Mouse (Mus musculus): ENCODE measurements around the gene Oprd1. TPM values are rescaled to one million over a fixed set of nuclear protein-coding genes. Genes with fewer than 3 reads are reported as not detected.

Gene Oprd1
- under 1 TPM; 0.51 to 0.55 TPM for total RNA-seq (2021)
- long read RNA-seq, experiment 1 = 0 reads
- long read RNA-seq, experiment 2 = 0 reads

DNA sequence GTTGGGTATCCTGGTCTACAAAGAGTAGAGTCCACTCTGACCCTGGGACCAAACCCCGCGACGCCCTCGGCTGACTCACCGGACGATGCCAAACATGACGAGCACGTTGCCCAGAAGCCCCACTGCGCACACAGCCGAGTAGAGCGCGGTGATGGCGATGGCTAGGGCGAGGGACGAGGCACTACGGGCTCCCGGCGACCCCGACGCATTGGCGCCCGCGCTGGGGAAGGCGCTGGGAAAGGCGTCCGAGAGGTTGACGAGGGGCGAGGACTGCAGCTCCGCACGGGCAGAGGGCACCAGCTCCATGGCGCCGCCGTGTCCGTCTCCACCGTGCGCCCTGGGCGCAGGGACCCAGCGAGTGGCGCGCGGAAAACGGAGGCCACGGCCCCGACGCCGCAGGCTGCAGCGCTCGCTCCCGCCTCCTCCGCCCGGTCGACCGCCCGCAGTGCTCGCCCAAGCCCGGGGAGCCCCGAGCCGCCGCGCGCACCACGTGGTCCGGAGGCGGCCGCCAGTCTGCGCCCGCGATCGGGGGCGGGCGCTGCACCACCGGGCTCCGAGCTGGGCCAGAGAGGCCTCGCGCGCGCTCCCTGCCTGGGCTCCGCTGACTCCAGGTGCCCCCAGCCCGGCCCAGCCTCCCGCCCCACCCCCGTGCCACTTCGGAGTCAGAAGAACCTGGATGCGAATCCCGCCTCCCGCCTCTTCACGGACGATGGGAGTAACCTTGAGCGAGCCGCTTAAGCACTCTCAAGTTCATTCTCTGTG lies at the start of gene Oprd1:
Oprd1 (minus strand) TSS at position 407 of the 762 bp plus-strand sequence.
- peak; percentile 18 for DNase-seq

DNA sequence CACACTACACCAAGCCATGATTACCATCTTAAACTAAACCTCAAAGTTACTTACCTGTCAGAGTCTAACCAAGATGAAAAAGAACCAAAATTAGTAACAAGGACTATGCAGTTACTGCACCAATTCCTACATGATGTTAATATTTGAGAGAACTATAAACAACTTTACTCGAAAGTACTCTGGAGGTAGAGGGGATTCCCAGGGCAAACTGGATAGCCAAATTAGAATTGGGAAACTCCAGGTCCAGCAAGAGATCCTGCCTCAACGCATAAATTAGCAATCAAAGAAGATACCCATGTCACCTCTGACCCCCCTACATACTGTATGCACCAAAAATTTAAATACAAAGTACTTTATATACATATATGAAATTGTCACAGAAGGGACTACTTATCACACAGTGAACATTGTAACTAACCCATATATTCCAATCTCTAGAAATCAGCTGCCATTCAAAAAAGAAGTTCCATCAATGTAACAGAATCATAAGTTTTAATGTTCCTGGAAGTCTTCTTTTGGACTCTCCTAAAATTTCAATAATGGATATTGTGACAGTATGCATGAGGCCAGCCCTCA lies 43.6 kb upstream of the Oprd1 start:
- DNase-seq = no peak

DNA sequence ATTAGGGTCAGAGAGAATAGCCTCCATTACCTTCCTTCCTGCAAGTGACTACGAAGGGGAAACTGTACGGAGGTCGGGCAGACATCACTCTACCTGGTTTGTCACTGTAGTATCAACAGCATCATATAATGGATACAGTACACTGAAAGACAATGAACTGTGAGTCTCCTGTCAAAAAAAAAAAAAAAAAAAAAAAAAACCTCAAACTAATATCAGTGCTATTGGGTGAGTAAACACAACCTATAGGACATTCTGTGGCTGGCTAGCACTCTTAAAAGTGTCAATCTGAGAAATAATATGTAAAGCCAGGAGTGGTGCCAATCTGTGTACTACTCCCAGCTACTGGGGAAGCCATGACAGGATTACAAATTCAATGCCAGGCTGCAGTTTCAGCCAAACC lies 38.9 kb upstream of the Oprd1 start:
- DNase-seq = no peak

DNA sequence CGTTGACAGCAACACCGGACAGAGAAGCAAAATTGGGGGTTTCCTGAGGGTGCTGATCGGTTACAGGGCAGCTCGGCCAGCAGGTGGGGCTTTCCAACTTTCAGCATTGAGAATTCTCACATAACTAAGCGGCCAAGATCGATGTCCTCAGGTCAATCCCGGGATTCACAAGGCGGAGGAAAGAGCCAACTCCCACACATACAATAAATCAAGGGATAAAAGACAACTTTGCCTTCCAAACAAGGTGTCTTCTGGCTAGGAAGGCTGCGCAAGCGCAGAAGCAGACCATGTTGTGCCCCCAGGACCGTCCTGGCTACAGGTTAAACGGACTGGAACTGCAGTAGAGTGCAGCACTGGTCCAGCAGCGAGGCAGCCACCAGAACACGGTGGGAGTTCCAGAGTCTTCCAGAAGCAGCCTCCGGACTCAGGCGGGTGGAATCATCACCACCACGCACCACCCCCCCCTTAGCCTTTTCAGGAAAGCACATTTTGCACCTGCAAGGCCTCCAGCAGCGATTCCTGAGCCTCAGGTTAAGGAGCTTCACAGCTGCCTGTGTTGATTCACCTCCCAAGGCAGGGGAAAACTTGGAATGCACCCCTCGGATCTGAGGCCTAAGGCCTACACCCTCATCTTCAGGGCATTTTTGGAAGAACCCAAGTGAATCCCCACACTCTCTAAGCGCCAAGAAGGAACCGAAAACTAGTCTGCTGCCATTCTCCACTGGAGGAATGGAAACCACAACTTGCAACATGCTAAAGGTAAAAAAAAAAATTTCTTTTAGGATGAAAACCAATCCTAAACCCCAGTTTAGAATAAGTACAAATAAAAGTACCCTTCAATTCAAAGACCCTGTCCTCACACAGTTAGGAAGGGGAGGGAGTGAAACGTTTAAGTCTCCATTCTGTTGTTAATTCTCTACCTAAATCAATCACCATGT lies 37.7 kb upstream of the Oprd1 start:
- DNase-seq = peak; percentile 22

DNA sequence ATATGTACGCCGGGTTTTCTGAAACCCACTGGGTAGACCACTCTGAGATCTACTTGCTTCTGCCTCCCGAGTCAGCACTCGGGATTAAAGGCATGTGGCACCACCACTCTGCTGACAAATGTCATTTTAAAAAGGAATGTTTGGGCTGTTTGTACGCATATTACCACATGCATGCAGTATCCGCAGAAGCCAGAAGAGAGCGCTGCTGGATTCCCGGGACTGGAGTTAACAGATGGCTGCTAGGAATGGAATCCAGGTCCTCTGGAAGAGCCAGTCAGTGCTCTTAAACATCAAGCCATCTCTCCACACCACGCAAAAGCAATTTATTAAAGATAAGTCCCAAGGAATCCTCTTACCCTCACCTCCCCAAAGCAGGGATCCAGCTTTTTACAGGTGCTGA lies 36.4 kb upstream of the Oprd1 start:
- DNase-seq = peak; percentile 59

DNA sequence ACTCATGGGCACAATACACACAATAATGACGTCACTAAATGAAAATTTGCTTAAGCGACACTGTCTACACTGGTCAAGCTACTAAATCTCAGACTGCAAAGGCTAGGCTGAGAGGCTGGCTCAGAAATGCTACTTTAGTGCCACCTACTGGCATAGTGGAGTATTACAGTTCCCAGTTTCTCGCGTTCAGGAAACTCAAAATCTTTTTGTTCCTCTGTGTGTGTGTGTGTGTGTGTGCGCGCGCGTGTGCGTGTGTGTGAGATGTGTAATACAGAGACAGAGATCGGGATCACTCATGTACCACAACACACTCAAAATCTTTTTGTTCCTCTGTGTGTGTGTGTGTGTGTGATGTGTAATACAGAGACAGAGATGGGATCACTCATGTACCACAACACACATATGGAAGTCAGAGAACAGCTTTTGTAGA lies 34.4 kb upstream of the Oprd1 start:
- DNase-seq = peak; percentile 73

DNA sequence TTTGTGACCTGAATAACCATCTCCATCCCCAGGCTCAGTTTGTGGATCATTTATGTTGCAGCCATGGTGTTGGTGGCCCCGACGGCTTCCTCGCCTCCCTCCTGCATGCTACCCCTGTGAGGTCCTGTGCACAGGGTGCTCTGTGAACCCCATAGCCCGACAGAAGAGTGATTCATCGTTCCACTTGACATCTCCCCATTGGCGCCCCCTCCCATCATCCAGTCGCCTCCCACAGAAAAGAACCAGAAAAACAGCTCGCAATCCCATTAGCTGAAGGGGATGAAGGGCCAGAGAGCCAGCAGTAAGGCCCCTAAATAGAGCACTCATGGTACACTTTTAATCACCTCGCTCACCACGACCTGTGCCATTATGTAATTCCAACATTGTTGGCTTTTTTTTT lies 32.2 kb upstream of the Oprd1 start:
- DNase-seq = no peak

DNA sequence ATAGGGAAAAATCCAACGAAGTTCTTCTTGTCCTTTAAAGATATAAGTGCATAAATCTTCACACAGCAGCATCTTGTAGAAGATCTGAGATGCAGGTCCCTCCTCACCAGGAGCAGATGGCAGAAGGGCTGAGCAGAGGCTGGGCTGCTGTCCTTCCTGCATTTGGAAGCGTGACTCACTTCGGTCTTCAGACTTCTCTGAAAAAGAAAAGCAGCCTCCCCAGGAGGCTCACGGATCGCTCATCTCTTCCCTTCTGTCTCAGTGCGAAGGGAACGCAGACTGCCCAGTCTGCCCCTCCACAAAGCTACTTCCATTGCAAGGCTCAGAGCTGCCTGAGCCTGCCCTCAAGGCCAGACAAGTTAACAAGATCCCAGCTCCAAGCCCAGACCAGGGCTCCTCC lies 26.6 kb upstream of the Oprd1 start:
- no peak for DNase-seq

DNA sequence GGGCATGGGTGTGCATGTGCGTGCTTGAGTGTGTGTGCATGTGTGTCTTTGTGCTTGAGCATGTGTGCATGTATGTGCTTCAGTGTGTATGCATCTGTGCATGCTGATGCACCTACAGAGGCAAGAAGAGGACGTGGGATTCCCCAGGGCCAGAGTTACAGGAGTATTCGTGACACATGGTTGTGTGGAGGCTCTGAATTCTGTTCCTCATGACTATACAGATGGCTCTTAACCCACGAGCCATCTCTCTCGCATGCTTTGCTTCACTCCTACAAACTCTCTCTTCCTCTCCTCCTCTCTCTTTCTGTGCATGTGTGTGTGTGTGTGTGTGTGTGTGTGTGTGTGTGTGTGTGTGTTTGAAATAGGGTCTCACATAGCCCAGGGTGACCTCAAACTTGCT lies 25.5 kb upstream of the Oprd1 start:
- no peak for DNase-seq

DNA sequence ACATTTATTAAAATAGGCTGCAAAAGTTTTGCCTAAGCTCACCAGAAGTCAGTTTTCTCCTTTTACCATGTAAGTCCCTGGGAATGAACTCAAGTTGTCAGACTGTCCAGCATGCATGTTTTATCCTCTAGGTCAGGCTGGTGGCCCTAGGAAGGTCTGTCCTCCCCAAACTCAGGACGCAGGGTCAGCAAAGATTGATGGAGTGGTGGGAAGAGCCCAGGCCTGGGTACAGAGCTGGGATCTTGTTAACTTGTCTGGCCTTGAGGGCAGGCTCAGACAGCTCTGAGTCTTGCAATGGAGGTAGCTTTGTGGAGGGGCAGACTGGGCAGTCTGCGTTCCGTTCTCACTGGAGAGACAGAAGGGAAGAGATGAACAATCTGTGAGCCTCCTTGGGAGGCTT lies 25.0 kb upstream of the Oprd1 start:
- DNase-seq = no peak

DNA sequence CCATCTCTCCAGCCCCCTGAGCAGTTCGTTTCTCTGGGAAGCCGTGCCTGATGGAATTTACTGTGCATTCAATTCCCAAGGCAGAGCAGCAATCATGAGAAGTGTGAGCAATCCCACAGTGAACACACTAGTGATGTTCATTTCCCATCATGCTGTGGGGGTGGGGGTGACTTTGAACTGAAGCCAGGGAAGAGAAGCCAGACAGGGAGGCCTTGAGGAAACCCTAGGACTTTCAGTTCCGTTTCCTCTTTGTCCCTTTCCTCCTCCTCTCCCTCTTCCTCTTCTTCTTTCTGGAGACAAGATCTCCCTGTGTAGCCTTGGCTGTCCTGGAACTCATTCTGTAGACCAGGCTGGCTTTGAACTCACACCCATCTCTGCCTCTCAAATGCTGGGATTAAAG lies 23.1 kb upstream of the Oprd1 start:
- no peak for DNase-seq

DNA sequence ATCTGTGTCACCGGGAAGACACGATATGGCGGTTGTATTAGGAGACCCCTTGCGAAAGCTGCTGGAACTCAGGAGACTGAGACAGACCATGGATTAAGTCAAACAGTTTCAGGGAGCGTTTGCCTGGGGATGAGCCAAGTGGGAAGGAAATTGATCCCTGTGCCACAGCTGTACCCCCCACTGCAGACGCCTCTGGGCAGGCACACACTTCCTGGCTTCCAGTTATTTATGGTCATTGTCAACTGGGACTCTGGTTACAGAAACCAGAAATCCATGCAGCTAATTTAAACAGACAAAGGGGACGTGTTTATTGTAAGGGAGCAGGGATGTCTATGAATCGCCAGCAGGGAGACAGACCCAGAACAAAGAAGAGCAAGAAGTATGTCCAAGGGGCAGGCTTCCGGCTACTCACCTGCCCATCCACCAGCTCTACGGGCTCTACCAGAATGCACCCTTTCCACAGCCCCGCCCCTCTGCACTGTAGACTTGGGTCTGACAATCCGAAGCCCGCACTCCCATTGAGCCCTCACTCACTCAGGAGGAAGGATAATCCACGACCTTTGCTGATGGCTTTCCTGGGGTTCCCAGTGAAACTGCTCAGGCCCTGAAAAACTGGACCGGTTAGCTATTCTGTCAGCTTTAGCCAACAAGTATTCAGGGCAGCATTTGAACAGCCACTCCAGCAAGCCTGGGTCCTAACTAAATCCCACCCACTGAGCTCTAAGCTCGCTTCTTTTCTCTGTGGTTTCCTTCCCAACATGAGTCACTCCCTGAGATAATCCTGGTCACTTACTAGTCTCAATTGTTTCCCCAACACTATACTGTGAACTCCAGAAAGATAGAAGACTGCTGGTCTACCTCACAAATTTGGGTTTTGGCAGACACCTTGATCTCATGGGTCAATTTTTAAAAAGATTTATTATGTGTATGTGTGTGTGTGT lies 22.3 kb upstream of the Oprd1 start:
- no peak for DNase-seq

DNA sequence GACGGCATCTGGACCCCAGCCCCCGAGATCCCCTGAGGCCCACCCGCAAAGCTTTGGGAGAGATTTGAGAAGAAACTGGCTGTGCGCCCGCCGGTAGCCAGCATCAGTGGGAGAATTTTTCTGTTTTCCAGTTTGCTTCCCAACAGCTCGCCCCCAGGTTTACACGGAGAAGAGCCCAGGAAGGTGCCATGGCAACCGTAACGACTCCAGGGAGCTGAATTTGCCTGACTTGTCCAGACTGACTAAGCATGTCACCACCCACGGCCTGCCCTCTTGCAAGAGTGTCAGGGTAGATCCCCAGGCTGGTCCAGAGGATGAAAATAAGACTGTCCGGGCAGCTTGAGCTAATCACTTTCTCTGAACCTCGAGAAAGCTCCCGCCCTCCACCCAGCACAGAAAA lies 21.4 kb upstream of the Oprd1 start:
- DNase-seq = no peak

DNA sequence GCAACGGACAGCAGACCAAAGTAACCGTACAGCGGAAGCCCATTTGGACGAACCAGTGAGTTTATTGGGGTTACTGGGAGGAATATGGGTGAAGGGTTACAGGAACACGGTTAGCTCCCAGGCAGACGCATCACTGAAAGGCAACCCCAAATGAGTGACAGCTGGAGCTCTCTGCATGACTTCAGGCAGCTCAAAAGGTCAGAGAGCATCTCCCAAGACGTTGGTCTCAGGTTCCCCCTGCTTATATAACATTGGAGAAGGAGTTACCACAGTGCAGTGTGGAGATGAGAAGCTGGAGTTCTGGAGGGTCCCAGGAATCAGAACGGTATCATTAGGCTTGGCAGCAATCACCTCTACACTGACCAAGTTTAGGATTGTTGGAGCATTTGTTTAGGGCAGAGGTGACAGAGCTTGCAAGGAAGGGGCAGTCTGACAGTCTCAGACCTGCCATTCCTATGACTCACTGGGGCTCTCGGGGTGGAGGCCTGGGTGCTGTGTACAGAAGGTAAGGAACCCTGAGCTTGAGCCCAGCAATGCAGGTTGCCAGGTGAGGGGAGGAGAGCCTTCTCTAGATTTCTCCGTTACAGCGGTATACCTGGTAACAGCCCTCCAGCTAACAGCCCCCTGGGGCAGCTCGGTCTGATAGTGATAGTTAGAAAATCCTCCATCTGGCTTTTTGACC lies 12.8 kb upstream of the Oprd1 start:
- no peak for DNase-seq

DNA sequence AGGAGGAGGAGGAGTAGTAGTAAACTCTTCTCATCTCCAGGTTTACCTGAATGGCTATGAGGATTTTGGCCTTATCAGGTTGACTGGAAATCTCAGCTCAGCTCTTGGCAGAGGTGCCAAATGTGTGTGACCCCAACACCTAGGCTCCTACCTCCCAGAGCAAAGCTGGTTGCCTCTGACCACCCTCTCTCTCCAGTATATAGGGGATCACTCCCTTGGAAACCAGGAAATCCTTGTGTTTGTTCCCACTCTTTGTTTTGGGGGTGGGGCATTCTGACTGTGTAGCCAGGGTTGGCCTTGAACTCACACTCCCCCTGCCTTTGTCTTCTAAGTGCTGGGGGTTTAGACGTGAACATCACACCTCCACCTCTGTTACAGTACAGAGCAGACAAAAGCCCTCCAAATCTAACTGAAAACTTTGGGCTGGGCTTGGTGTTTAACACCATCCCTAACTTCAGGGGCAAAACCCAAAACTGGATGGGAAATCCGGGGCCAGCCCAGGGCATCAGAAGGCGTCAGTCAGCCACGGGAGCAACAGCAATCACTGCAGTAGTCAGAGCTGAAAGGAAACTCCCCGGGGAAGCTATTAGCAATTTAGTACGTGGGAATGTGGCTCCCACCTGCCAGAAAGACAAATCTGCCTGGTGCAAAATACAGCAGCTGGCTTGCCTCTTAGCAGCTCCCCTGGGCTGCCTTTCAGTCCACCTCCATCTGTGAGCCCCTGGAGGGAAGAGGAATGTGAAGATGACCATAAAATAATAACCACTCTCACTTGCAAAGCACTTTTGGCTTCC lies 10.8 kb upstream of the Oprd1 start:
- no peak for DNase-seq

DNA sequence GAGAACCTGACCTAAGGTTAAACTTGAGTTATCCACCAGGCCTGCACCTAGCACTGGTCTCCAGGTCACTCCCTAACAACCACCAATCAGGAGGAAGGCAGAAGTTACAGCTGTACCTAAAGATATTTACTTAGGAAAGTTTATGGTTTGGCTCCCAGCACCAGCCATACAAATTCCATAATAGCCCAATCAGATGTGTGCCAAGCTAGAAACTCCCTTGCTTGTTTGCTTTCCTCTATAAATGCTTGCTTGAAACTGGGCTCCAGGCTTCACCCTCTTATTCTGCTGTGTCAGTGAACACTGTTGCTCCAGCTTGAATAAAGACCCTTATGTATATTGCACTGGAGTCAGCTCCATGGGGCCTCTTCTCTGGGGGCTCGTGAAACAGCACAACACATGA lies 7.4 kb upstream of the Oprd1 start:
- no peak for DNase-seq

DNA sequence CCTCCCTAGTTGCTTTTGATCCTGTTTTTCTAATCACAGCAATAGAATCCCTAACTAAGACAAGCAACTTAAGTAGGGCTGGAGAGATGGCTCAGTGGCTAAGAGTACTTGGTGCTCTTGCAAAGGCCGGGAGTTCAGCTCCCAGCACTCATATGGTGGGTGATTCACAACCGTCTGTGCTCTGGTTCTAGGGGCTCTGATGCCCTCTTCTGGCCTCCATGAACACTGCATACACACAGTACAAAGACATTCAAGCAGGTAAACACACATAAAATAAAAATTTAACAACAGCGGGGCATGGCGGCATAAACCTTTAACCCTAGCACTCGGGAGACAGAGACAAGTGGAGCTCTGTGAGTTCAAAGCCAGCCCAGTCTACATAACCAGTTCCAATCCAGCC lies 1.9 kb upstream of the Oprd1 start:
- DNase-seq = no peak

DNA sequence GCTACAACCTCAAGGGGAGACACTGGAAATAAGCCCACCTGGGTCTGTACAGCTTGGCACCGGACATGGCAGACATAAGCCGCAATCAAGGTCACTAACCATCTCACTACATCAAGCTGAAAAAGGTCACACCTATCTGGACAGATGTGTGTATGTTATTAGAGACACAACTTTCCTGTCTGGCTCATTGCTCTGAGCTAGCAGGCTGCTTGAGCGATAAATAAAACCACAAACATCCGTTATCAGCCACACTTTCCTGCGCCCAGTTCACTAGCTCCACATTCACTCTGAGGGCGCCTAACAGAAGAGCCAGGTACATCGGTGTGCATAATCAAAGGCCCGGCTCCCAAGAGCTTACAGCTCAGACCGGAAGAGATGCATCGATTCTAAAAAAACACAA lies 806 bp upstream of the Oprd1 start:
- no peak for DNase-seq

DNA sequence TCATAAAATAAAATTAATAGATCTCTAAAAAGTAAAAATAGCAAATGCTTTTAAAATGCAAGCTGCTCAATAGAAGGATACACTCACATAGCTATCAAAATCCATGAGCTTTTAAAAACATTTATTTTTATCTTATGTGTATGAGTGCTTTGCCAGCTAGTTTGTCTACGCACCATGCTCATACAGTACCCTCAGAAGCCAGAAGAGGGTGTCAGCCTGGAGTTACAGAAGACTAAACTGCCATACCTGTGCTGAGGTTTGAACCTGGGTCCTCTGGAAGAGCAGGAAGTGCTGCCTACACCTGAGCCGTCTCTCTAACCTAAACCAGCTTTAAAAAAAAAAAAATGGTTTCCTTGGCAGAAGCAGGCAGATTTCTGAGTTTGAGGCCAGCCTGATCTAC lies 5.6 kb downstream of the Oprd1 start:
- DNase-seq = no peak

DNA sequence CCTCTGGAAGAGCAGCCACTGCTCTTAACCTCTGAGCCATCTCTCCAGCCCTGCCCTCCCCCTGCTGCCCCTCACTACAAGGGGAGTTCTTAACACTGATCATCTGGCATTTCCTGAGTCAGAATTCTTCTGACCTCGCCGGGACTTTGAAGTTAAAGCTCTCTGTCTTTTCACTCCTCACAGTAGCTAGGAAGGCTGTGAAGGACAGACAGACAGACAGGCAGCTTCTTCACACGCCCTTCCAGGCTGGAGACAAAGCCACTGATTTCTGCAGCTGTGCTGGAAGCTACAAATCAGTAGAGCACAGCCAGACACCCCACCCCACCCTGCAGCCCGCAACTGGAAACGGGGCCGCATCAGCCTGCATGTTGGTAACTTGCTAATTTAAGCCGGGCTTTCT lies 7.3 kb downstream of the Oprd1 start:
- DNase-seq = no peak
